15 mouse cellular contexts compared by ENCODE assay signal in the genomic region with DNA sequence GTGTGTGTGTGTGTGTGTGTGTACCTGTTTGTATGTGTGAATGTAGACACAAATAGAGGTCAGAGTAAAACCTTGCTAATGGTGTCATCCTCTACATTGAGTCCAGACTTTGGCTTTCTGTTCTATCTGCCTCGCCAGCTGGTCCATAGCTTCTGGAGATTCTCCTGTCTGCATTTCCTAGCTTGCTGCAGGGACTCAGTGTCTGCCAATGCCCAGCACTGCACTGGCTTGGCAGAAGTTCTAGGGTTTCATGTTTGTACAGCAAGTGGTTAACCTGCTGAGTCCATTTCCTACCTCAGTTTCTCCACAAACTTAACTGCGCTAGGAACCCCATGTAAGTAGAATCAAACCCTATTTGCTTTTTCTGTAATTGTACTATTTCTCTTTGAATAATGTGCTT. TPM values are rescaled to one million over a fixed set of nuclear protein-coding genes. Genes with fewer than 3 reads are reported as not detected.
DNase-seq lines count a peak whose midpoint lies in the region.
"Had no signal": no experiment of that assay in that cellular context is flagged by ENCODE, and none has a peak within 500 bp of the region (broad histone marks: within the 10 kb centered on the region; RNA-seq: fewer than 3 reads in every experiment).

No protein-coding gene starts in this region.

- DNase-seq in brain, adult 2 months (ENCODE audit: low read depth, low spot score) = peak; percentile 86
- DNase-seq in cerebellum, adult 18-20 months = peak; percentile 65 to 78
- DNase-seq in cerebellum, adult 9-11 months = peak; percentile 79
- peak; percentile 57 to 65 for DNase-seq in cerebellum, postnatal 36 days
- no peak for DNase-seq in layer of hippocampus, adult 18-20 months (ENCODE audit: low spot score in 2 of 2)
- DNase-seq in liver = no peak
- no peak for DNase-seq in heart, postnatal 36 days
- DNase-seq: adrenal gland, postnatal 14 days; embryo, embryonic 11 days; heart, adult 2 months; kidney, adult 8-10 months had no signal

- intact Hi-C loops in heart, postnatal 36 days (cut with DNase I) = no loop called here

RNA-seq across cellular contexts. Expression of gene Cerkl, which starts 25.9 kb away (rescaled TPM):
- 1 to 10 TPM; 7.8 to 8.4 TPM for total RNA-seq in layer of hippocampus, adult 18-20 months (2021)
- under 1 TPM; 0.76 to 0.97 TPM for total RNA-seq in heart, postnatal 36 days (2021)

RNA-seq across cellular contexts. Expression of gene Neurod1, which starts 26.0 kb away (rescaled TPM):
- total RNA-seq in layer of hippocampus, adult 18-20 months (2021) = 10 to 100 TPM; 29.4 to 30.7 TPM
- not detected for total RNA-seq in heart, postnatal 36 days (2021)
- total RNA-seq: adrenal gland, adult 18-20 months; adrenal gland, postnatal 14 days; CH12.LX; gastrocnemius, adult 8-10 months; heart, adult 2 months; heart, postnatal 25 days had no signal

Comparison
In these comparisons a context has a peak if more than half of its experiments do, and no peak if none do; other contexts are left out.
1. DNase-seq: peak in brain, adult 2 months (single experiment), cerebellum, adult 18-20 months (2 of 2), cerebellum, adult 9-11 months (single experiment) and cerebellum, postnatal 36 days (2 of 2); none in layer of hippocampus, adult 18-20 months (0 of 2), liver (single experiment) and heart, postnatal 36 days (0 of 2).
2. RNA of gene Cerkl, which starts 25.9 kb away (total RNA-seq): 7.8 to 8.4 TPM in layer of hippocampus, adult 18-20 months; 0.76 to 0.97 TPM in heart, postnatal 36 days; every median in the first group is over 4 times any median in the second.
3. RNA of gene Neurod1, which starts 26.0 kb away (total RNA-seq): 29.4 to 30.7 TPM in layer of hippocampus, adult 18-20 months; not detected in heart, postnatal 36 days; every median in the first group is over 10 times any median in the second.